Mouse (Mus musculus) hindbrain, embryonic 12.5 days (tissue): ENCODE data around the gene Pitpnm2. TPM values are rescaled to one million over a fixed set of nuclear protein-coding genes. Genes with fewer than 3 reads are reported as not detected.

Experiments
- ATAC-seq: fragments of 200-750 bp; cut with Nextera tagmentation; 2 replicates; pipeline ENCODE4 v1.8.0; 2017; ENCODE audit warnings: moderate TSS enrichment; ENCODE audit not compliant: low FRiP score
- H3K27ac ChIP-seq: fragments of 300-500 bp; sonication (generic); 2 replicates; pipeline ENCODE4 v1.5.1; 2016; ENCODE audit warnings: mild to moderate bottlenecking
- H3K27me3 ChIP-seq: fragments of 300-500 bp; sonication (generic); 2 replicates; pipeline ENCODE4 v1.6.1; 2016; ENCODE audit warnings: mild to moderate bottlenecking
- H3K36me3 ChIP-seq: fragments of 300-500 bp; sonication (generic); 2 replicates; pipeline ENCODE4 v1.6.1; 2016; ENCODE audit warnings: mild to moderate bottlenecking
- H3K4me1 ChIP-seq: fragments of 300-500 bp; sonication (generic); 2 replicates; pipeline ENCODE4 v1.6.1; 2016
- H3K4me2 ChIP-seq: fragments of 300-500 bp; sonication (generic); replicated peaks from 2 replicates; pipeline ENCODE4 v1.6.1; 2016; ENCODE audit warnings: mild to moderate bottlenecking
- H3K4me3 ChIP-seq: fragments of 300-500 bp; sonication (generic); 2 replicates; pipeline ENCODE4 v1.5.1; 2016; ENCODE audit warnings: mild to moderate bottlenecking
- H3K9ac ChIP-seq: fragments of 300-500 bp; sonication (generic); 2 replicates; pipeline ENCODE4 v1.6.1; 2016; ENCODE audit warnings: mild to moderate bottlenecking, moderate library complexity
- H3K9me3 ChIP-seq: fragments of 300-500 bp; sonication (generic); replicated peaks from 2 replicates; pipeline ENCODE4 v1.6.1; 2016; ENCODE audit warnings: mild to moderate bottlenecking
- WGBS: fragments of 180-500 bp; shearing (Covaris S2); methylation state at CpG from one replicate; pipeline ENCODE4 v1.1.7; 2016; 5-methylcytosine and 5-hydroxymethylcytosine counted together
- polyA plus RNA-seq: library from polyadenylated mRNA; unstranded; fragments of >200 nt; fragmentation: Nextera tagmentation; extraction: Ambion mirVana; gene quantifications from 2 replicates; pipeline ENCODE4 v1.2.1, GENCODE M21; 2016

Pitpnm2 gene
- polyA plus RNA-seq, 1 experiment from 2014 or later = 7.0 TPM

- peak overlapping the region; percentile 68 for H3K27ac ChIP-seq
- WGBS = 40% methylated on average over 15 of the region's 15 CpGs
- 0 out of 2 replicates have a peak overlapping the region, but pooled peaks have one; percentile 15 for H3K4me2 ChIP-seq
- no peak overlapping the region; the same call in 1 of the 2 replicates for H3K9ac ChIP-seq
- H3K4me1 ChIP-seq = peaks cover 66% of the 10 kb centered on the region
- peak; percentile 42 for ATAC-seq
- H3K4me3 ChIP-seq = no peak overlapping the region
- no peaks in the 10 kb centered on the region for H3K9me3 ChIP-seq
- no peaks in the 10 kb centered on the region for H3K36me3 ChIP-seq
- H3K27me3 ChIP-seq = no peaks in the 10 kb centered on the region
Observed at GRCm38 (mm10) chr5:124165622-124166570, 83.7 kb downstream of the Pitpnm2 start.

GRCm38 (mm10) chr5:124163445-124163844 lies 86.1 kb downstream of the Pitpnm2 start:
- Histone ChIP-seq H3K9ac (no peak overlapping the region), H3K4me2 (no peak overlapping the region), H3K4me1 (peaks cover 59% of the 10 kb centered on the region), H3K27ac (no peak overlapping the region), H3K36me3 (no peaks in the 10 kb centered on the region), H3K27me3 (no peaks in the 10 kb centered on the region), H3K9me3 (no peaks in the 10 kb centered on the region), H3K4me3 (no peak overlapping the region)
- ATAC-seq = no peak
- 82% methylated on average over 11 of the region's 11 CpGs for WGBS

GRCm38 (mm10) chr5:124162577-124162976 lies 87.0 kb downstream of the Pitpnm2 start:
- ATAC-seq = peak; percentile 26; the same call in 1 of the 2 replicates
- peaks cover 56% of the 10 kb centered on the region for H3K4me1 ChIP-seq
- H3K9me3 ChIP-seq = no peaks in the 10 kb centered on the region
- no peak overlapping the region for H3K9ac ChIP-seq
- no peaks in the 10 kb centered on the region for H3K27me3 ChIP-seq
- peak overlapping the region; percentile 37; the same call in 1 of the 2 replicates for H3K27ac ChIP-seq
- no peak overlapping the region for H3K4me3 ChIP-seq
- 47% methylated on average over 5 of the region's 5 CpGs for WGBS
- no peak overlapping the region for H3K4me2 ChIP-seq
- no peaks in the 10 kb centered on the region for H3K36me3 ChIP-seq

GRCm38 (mm10) chr5:124161831-124162230 lies 87.7 kb downstream of the Pitpnm2 start:
- no peaks in the 10 kb centered on the region for H3K9me3 ChIP-seq
- peaks cover 48% of the 10 kb centered on the region for H3K4me1 ChIP-seq
- no peak overlapping the region for H3K4me2 ChIP-seq
- peak overlapping the region; percentile 37; the same call in 1 of the 2 replicates for H3K27ac ChIP-seq
- H3K36me3 ChIP-seq = no peaks in the 10 kb centered on the region
- peak; percentile 44; the same call in 1 of the 2 replicates for ATAC-seq
- no peaks in the 10 kb centered on the region for H3K27me3 ChIP-seq
- WGBS = 43% methylated on average over 10 of the region's 10 CpGs
- no peak overlapping the region for H3K9ac ChIP-seq
- H3K4me3 ChIP-seq = no peak overlapping the region

- Histone ChIP-seq H3K36me3 (no peaks in the 10 kb centered on the region), H3K9me3 (no peaks in the 10 kb centered on the region), H3K27ac (no peak overlapping the region), H3K4me3 (no peak overlapping the region), H3K4me2 (no peak overlapping the region), H3K27me3 (no peaks in the 10 kb centered on the region), H3K9ac (no peak overlapping the region), H3K4me1 (peaks cover 24% of the 10 kb centered on the region)
- ATAC-seq = no peak
- WGBS = 65% methylated on average over 7 of the region's 7 CpGs
Observed at GRCm38 (mm10) chr5:124159453-124159852, 90.1 kb downstream of the Pitpnm2 start.

- H3K9ac ChIP-seq = no peak overlapping the region
- no peaks in the 10 kb centered on the region for H3K36me3 ChIP-seq
- H3K9me3 ChIP-seq = no peaks in the 10 kb centered on the region
- WGBS = 75% methylated on average over 4 of the region's 4 CpGs
- no peaks in the 10 kb centered on the region for H3K27me3 ChIP-seq
- no peak overlapping the region for H3K27ac ChIP-seq
- ATAC-seq = no peak
- H3K4me3 ChIP-seq = no peak overlapping the region
- H3K4me2 ChIP-seq = no peak overlapping the region
- peaks cover 14% of the 10 kb centered on the region for H3K4me1 ChIP-seq
Observed at GRCm38 (mm10) chr5:124158305-124158704, 91.3 kb downstream of the Pitpnm2 start.

- Histone ChIP-seq H3K9me3 (no peaks in the 10 kb centered on the region), H3K4me3 (no peak overlapping the region), H3K27me3 (no peaks in the 10 kb centered on the region), H3K4me1 (no peaks in the 10 kb centered on the region), H3K9ac (no peak overlapping the region), H3K36me3 (0 out of 2 replicates have a peak, but pooled peaks cover 10% of the 10 kb centered on the region), H3K27ac (no peak overlapping the region), H3K4me2 (no peak overlapping the region)
- 80% methylated on average over 5 of the region's 5 CpGs for WGBS
- ATAC-seq = no peak
Observed at GRCm38 (mm10) chr5:124155943-124156342, 93.6 kb downstream of the Pitpnm2 start.

GRCm38 (mm10) chr5:124152734-124153133 lies 96.8 kb downstream of the Pitpnm2 start:
- WGBS = 93% methylated on average over 4 of the region's 4 CpGs
- Histone ChIP-seq H3K27ac (no peak overlapping the region), H3K9me3 (no peaks in the 10 kb centered on the region)

GRCm38 (mm10) chr5:124150895-124151294 lies 98.7 kb downstream of the Pitpnm2 start:
- ATAC-seq = no peak
- Histone ChIP-seq H3K4me1 (no peaks in the 10 kb centered on the region), H3K36me3 (0 out of 2 replicates have a peak, but pooled peaks cover 10% of the 10 kb centered on the region), H3K27me3 (no peaks in the 10 kb centered on the region), H3K9ac (no peak overlapping the region), H3K27ac (no peak overlapping the region), H3K4me3 (no peak overlapping the region), H3K9me3 (no peaks in the 10 kb centered on the region), H3K4me2 (no peak overlapping the region)
- 85% methylated on average over 7 of the region's 7 CpGs for WGBS

More at GRCm38 (mm10) chr5:124152734-124153133, 96.8 kb downstream of the Pitpnm2 start:
- Histone ChIP-seq H3K4me3 (no peak overlapping the region), H3K9ac (no peak overlapping the region), H3K4me1 (no peaks in the 10 kb centered on the region), H3K36me3 (0 out of 2 replicates have a peak, but pooled peaks cover 10% of the 10 kb centered on the region), H3K4me2 (no peak overlapping the region), H3K27me3 (no peaks in the 10 kb centered on the region)
- ATAC-seq = no peak

GRCm38 (mm10) chr5:124149028-124149427 lies 100.5 kb downstream of the Pitpnm2 start:
- Histone ChIP-seq H3K9ac (no peak overlapping the region), H3K27me3 (no peaks in the 10 kb centered on the region), H3K4me2 (no peak overlapping the region), H3K4me3 (no peak overlapping the region), H3K9me3 (no peaks in the 10 kb centered on the region), H3K36me3 (0 out of 2 replicates have a peak, but pooled peaks cover 10% of the 10 kb centered on the region), H3K27ac (no peak overlapping the region), H3K4me1 (no peaks in the 10 kb centered on the region)
- WGBS = 62% methylated on average over 5 of the region's 5 CpGs
- no peak for ATAC-seq

GRCm38 (mm10) chr5:124138066-124138465 lies 111.5 kb downstream of the Pitpnm2 start:
- Histone ChIP-seq H3K4me2 (no peak overlapping the region), H3K9ac (peak overlapping the region; percentile 23; the same call in 1 of the 2 replicates), H3K27me3 (no peaks in the 10 kb centered on the region), H3K9me3 (peaks cover 3% of the 10 kb centered on the region; the same call in 1 of the 2 replicates), H3K36me3 (peaks cover 20% of the 10 kb centered on the region), H3K4me1 (no peaks in the 10 kb centered on the region), H3K27ac (no peak overlapping the region), H3K4me3 (no peak overlapping the region)
- ATAC-seq = no peak
- 84% methylated on average over 7 of the region's 7 CpGs for WGBS

GRCm38 (mm10) chr5:124134261-124134660 lies 115.3 kb downstream of the Pitpnm2 start:
- Histone ChIP-seq H3K27me3 (no peaks in the 10 kb centered on the region), H3K36me3 (peaks cover 29% of the 10 kb centered on the region), H3K4me3 (no peak overlapping the region), H3K4me2 (no peak overlapping the region), H3K9me3 (no peaks in the 10 kb centered on the region), H3K4me1 (no peaks in the 10 kb centered on the region), H3K27ac (no peak overlapping the region), H3K9ac (no peak overlapping the region)
- 89% methylated on average over 5 of the region's 5 CpGs for WGBS
- ATAC-seq = no peak
